Mouse (Mus musculus): ENCODE measurements at regions not wholly inside any gene's neighbourhood (a gene's known extent, or its start where the extent isn't known, plus 50 kb on each side); places are given as distances from the start of the nearest gene placed in this dataset.

DNA sequence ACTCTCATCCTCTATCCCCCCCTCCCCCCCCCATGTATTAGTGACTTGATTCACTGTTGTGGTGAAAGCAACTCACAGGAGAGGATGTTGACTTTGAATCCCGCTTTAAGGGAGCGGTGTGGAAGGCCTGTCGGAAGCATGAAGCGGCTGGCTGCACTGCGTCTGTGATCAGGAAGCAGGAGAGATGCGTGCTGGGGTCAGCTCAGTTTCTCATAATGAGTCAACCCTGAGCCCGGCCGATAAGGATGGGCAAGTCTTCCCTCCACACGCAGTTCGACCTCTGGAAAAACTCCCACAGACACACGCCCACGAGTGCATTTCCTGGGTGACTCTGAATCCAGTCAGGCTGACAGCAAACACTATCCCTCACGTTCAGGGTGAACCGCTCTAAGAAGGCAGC lies 398.0 kb downstream of the Sox9 start:
- Histone ChIP-seq H3K27ac (ENCODE audit: insufficient read depth, low read length) (no peak overlapping the region), H3K4me3 (replicated peaks; ENCODE audit: insufficient read depth, low read depth, low read length) (no peak overlapping the region), H3K27me3 (ENCODE audit: control insufficient read depth, insufficient read depth, low read length) (no peaks in the 10 kb centered on the region), H3K4me1 (ENCODE audit: control insufficient read depth, insufficient read depth, low read length) (peaks cover 28% of the 10 kb centered on the region)
- DNase-seq = no peak
- 97% methylated on average over 14 of the region's 14 CpGs for WGBS
- TF ChIP-seq CTCF (IDR thresholded peaks at IDR 0.05; ENCODE audit: borderline replicate concordance, insufficient read depth, low read depth, low read length) = no peak

DNA sequence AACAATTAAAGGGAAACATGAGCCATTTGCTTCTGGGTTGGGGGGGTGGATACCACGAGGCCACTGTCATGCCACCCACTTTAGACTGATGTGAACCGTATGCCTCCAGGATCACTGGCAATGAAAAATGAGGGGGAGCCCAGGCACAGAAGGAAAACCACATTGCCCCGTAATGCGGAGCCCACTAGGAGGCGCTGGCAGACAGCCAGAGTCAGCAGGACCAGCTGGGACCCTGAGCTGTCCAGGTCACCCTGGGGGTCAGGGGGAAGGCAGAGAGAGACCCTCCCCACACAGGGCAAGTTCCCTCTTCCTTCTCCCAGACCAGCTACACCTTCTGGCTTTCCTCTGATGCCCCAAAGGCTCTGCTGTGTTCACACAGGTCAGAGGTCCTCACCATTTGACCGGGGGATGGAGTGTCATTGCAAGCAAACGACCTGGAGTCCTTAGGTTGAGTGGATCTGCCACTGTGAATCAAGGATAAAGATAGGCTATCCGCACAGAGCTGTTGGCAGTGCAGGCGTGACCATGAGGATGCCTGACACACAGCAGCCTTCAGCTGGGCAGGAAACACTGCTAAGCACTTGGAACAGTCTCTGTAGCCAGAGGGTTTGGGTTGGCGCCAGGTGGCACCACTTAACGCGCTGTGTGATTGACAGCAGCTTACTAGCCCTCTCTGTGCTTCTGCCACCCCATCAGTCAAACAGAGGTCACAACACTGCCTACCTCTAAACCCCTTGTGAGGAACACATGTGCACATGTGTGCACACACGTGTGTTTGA lies 400.2 kb downstream of the Sox9 start:
- DNase-seq = peak in 1 of 2 experiments; percentile 28
- Histone ChIP-seq H3K27ac (ENCODE audit: insufficient read depth, low read length) (no peak overlapping the region), H3K4me3 (replicated peaks; ENCODE audit: insufficient read depth, low read depth, low read length) (no peak overlapping the region), H3K27me3 (ENCODE audit: control insufficient read depth, insufficient read depth, low read length) (no peaks in the 10 kb centered on the region), H3K4me1 (ENCODE audit: control insufficient read depth, insufficient read depth, low read length) (peaks cover 31% of the 10 kb centered on the region)
- 44% methylated on average over 13 of the region's 13 CpGs for WGBS
- TF ChIP-seq POLR2A (IDR thresholded peaks at IDR 0.05; ENCODE audit: borderline replicate concordance, insufficient read depth, low read length) = no peak
- TF ChIP-seq CTCF (IDR thresholded peaks at IDR 0.05; ENCODE audit: borderline replicate concordance, insufficient read depth, low read depth, low read length) = no peak

GRCm38 (mm10) chr11:113183556-113183955 lies 401.5 kb downstream of the Sox9 start:
- WGBS = 18% methylated on average over 5 of the region's 5 CpGs
- H3K27ac ChIP-seq (ENCODE audit: insufficient read depth, low read length) = no peak overlapping the region

GRCm38 (mm10) chr11:113184095-113184494 lies 402.1 kb downstream of the Sox9 start:
- no peak for DNase-seq
- Histone ChIP-seq H3K27me3 (ENCODE audit: control insufficient read depth, insufficient read depth, low read length) (no peaks in the 10 kb centered on the region), H3K27ac (ENCODE audit: insufficient read depth, low read length) (no peak overlapping the region), H3K4me3 (replicated peaks; ENCODE audit: insufficient read depth, low read depth, low read length) (no peak overlapping the region), H3K4me1 (ENCODE audit: control insufficient read depth, insufficient read depth, low read length) (peaks cover 31% of the 10 kb centered on the region)
- 55% methylated on average over 9 of the region's 9 CpGs for WGBS
- TF ChIP-seq POLR2A (IDR thresholded peaks at IDR 0.05; ENCODE audit: borderline replicate concordance, insufficient read depth, low read length) (no peak), CTCF (IDR thresholded peaks at IDR 0.05; ENCODE audit: borderline replicate concordance, insufficient read depth, low read depth, low read length) (no peak)

More at GRCm38 (mm10) chr11:113183556-113183955, 401.5 kb downstream of the Sox9 start:
- no peak overlapping the region for H3K4me3 ChIP-seq (replicated peaks; ENCODE audit: insufficient read depth, low read depth, low read length)
- H3K4me1 ChIP-seq (ENCODE audit: control insufficient read depth, insufficient read depth, low read length) = peaks cover 31% of the 10 kb centered on the region
- H3K27me3 ChIP-seq (ENCODE audit: control insufficient read depth, insufficient read depth, low read length) = no peaks in the 10 kb centered on the region
- peak; percentile 37 to 53 for DNase-seq
- TF ChIP-seq CTCF (IDR thresholded peaks at IDR 0.05; ENCODE audit: borderline replicate concordance, insufficient read depth, low read depth, low read length) = no peak
- TF ChIP-seq POLR2A (IDR thresholded peaks at IDR 0.05; ENCODE audit: borderline replicate concordance, insufficient read depth, low read length) = no peak

DNA sequence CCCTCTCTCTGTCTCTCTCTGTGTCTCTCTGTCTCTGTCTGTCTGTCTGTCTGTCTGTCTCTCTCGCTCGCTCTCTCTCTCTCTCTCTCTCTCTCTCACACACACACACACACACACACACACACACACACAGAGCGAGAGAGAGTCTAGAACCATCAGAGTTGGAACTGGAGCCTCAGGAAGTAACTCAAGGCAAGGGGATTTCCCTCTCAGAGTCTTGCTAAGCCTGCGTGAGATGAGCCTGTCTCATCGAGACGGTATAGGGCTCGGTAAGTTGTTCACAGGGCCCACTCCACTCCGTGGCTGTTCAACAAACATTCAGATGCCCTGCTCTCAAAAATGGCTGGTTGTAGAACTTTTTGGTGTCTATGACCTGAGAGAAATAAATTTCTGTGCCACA lies 405.4 kb downstream of the Sox9 start:
- WGBS = 92% methylated on average over 8 of the region's 8 CpGs
- no peak for DNase-seq
- H3K27ac ChIP-seq (ENCODE audit: insufficient read depth, low read length) = no peak overlapping the region
- no peak overlapping the region for H3K4me3 ChIP-seq (replicated peaks; ENCODE audit: insufficient read depth, low read depth, low read length)
- H3K4me1 ChIP-seq (ENCODE audit: control insufficient read depth, insufficient read depth, low read length) = peaks cover 23% of the 10 kb centered on the region
- TF ChIP-seq POLR2A (IDR thresholded peaks at IDR 0.05; ENCODE audit: borderline replicate concordance, insufficient read depth, low read length) (no peak), CTCF (IDR thresholded peaks at IDR 0.05; ENCODE audit: borderline replicate concordance, insufficient read depth, low read depth, low read length) (no peak)
- H3K27me3 ChIP-seq (ENCODE audit: control insufficient read depth, insufficient read depth, low read length) = no peaks in the 10 kb centered on the region

- H3K4me3 ChIP-seq (replicated peaks; ENCODE audit: insufficient read depth, low read depth, low read length) = no peak overlapping the region
- DNase-seq = peak in 1 of 2 experiments; percentile 40
- H3K27ac ChIP-seq (ENCODE audit: insufficient read depth, low read length) = no peak overlapping the region
- H3K4me1 ChIP-seq (ENCODE audit: control insufficient read depth, insufficient read depth, low read length) = peaks cover 23% of the 10 kb centered on the region
- WGBS = 92% methylated on average over 4 of the region's 4 CpGs
- TF ChIP-seq POLR2A (IDR thresholded peaks at IDR 0.05; ENCODE audit: borderline replicate concordance, insufficient read depth, low read length) (no peak), CTCF (IDR thresholded peaks at IDR 0.05; ENCODE audit: borderline replicate concordance, insufficient read depth, low read depth, low read length) (no peak)
- no peaks in the 10 kb centered on the region for H3K27me3 ChIP-seq (ENCODE audit: control insufficient read depth, insufficient read depth, low read length)
Measured at GRCm38 (mm10) chr11:113188263-113188920, 406.4 kb downstream of the Sox9 start.

DNA sequence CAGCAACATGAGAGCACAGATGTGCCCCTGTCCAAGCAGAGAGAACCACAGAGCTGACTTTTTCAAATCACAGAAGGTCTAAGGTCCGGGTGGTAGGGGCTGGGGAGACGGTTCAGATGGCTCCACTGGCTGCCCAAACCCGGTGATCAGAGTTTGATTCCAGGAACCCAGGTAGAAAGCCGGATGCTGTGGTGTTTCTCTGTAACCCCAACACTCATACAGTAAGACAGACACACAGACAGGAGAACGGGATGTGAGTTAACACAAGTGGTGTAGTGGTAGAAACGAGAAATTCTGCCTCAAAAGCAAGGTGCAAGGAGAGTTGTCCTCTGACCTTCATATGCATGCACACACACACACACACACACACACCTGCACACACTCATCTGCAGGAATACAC lies 408.0 kb downstream of the Sox9 start:
- H3K27me3 ChIP-seq (ENCODE audit: control insufficient read depth, insufficient read depth, low read length) = no peaks in the 10 kb centered on the region
- 98% methylated on average over 6 of the region's 6 CpGs for WGBS
- peaks cover 10% of the 10 kb centered on the region for H3K4me1 ChIP-seq (ENCODE audit: control insufficient read depth, insufficient read depth, low read length)
- no peak overlapping the region for H3K4me3 ChIP-seq (replicated peaks; ENCODE audit: insufficient read depth, low read depth, low read length)
- no peak for DNase-seq
- TF ChIP-seq POLR2A (IDR thresholded peaks at IDR 0.05; ENCODE audit: borderline replicate concordance, insufficient read depth, low read length) = no peak
- no peak for TF ChIP-seq CTCF (IDR thresholded peaks at IDR 0.05; ENCODE audit: borderline replicate concordance, insufficient read depth, low read depth, low read length)
- H3K27ac ChIP-seq (ENCODE audit: insufficient read depth, low read length) = no peak overlapping the region

GRCm38 (mm10) chr11:113190520-113190919 lies 408.5 kb downstream of the Sox9 start:
- no peak for TF ChIP-seq POLR2A (IDR thresholded peaks at IDR 0.05; ENCODE audit: borderline replicate concordance, insufficient read depth, low read length)
- TF ChIP-seq CTCF (IDR thresholded peaks at IDR 0.05; ENCODE audit: borderline replicate concordance, insufficient read depth, low read depth, low read length) = no peak
- WGBS = 91% methylated on average over 4 of the region's 4 CpGs
- no peak for DNase-seq
- Histone ChIP-seq H3K4me3 (replicated peaks; ENCODE audit: insufficient read depth, low read depth, low read length) (no peak overlapping the region), H3K27me3 (ENCODE audit: control insufficient read depth, insufficient read depth, low read length) (no peaks in the 10 kb centered on the region), H3K27ac (ENCODE audit: insufficient read depth, low read length) (no peak overlapping the region), H3K4me1 (ENCODE audit: control insufficient read depth, insufficient read depth, low read length) (peaks cover 8% of the 10 kb centered on the region)

Data from cerebellum, adult 2 months (tissue).